Mouse (Mus musculus) kidney, postnatal 4 days (tissue): Measurements from ENCODE around the gene Tmem120b.

Experiments
- DNase-seq, 2 experiments: peaks; one replicate each; pipeline ENCODE4 v3.0.0; 2021; ENCODE audit warnings: mixed read lengths in 2 of 2

Gene Tmem120b

GRCm38 (mm10) chr5:123093077-123093633 lies 24.9 kb downstream of the Tmem120b start:
- DNase-seq = peak in 1 of 2 experiments; percentile 17

GRCm38 (mm10) chr5:123094238-123094991 lies 26.2 kb downstream of the Tmem120b start:
- DNase-seq = peak; percentile 51 to 73

- DNase-seq = no peak
Observed at GRCm38 (mm10) chr5:123096299-123096698, 28.1 kb downstream of the Tmem120b start.

GRCm38 (mm10) chr5:123098487-123098886 lies 30.3 kb downstream of the Tmem120b start:
- DNase-seq = no peak

GRCm38 (mm10) chr5:123102376-123102775 lies 34.2 kb downstream of the Tmem120b start:
- DNase-seq = no peak

- DNase-seq = peak; percentile 57 to 74
Observed at GRCm38 (mm10) chr5:123103556-123103955, 35.3 kb downstream of the Tmem120b start.

GRCm38 (mm10) chr5:123104769-123105168 lies 36.6 kb downstream of the Tmem120b start:
- DNase-seq = no peak

- DNase-seq = peak; percentile 60 to 71
Observed at GRCm38 (mm10) chr5:123109452-123110203, 41.4 kb downstream of the Tmem120b start.

- peak; percentile 56 to 70 for DNase-seq
Observed at GRCm38 (mm10) chr5:123110296-123110721, 42.1 kb downstream of the Tmem120b start.

- DNase-seq = no peak
Observed at GRCm38 (mm10) chr5:123114109-123114508, 45.9 kb downstream of the Tmem120b start.

GRCm38 (mm10) chr5:123114924-123115323 lies 46.7 kb downstream of the Tmem120b start:
- DNase-seq = peak; percentile 76 to 81

- DNase-seq = no peak
Observed at GRCm38 (mm10) chr5:123116080-123116479, 47.9 kb downstream of the Tmem120b start.

GRCm38 (mm10) chr5:123117257-123117656 lies 49.0 kb downstream of the Tmem120b start:
- peak; percentile 92 to 93 for DNase-seq

- DNase-seq = no peak
Observed at GRCm38 (mm10) chr5:123117773-123118172, 49.6 kb downstream of the Tmem120b start.

GRCm38 (mm10) chr5:123118826-123119225 lies 50.6 kb downstream of the Tmem120b start:
- DNase-seq = no peak

- no peak for DNase-seq
Observed at GRCm38 (mm10) chr5:123120624-123121215, 52.5 kb downstream of the Tmem120b start.

GRCm38 (mm10) chr5:123122181-123122580 lies 54.0 kb downstream of the Tmem120b start:
- DNase-seq = peak in 1 of 2 experiments; percentile 48

- DNase-seq = no peak
Observed at GRCm38 (mm10) chr5:123125105-123125504, 56.9 kb downstream of the Tmem120b start.

GRCm38 (mm10) chr5:123125638-123126406 lies 57.6 kb downstream of the Tmem120b start:
- no peak for DNase-seq

- DNase-seq = no peak
Observed at GRCm38 (mm10) chr5:123127031-123127430, 58.8 kb downstream of the Tmem120b start.

- peak in 1 of 2 experiments; percentile 31 for DNase-seq
Observed at GRCm38 (mm10) chr5:123128426-123129169, 60.4 kb downstream of the Tmem120b start.
